Mouse (Mus musculus) hindbrain, embryonic 10.5 days (tissue): ENCODE measurements around the gene Dpagt1. TPM values are rescaled to one million over a fixed set of nuclear protein-coding genes. Genes with fewer than 3 reads are reported as not detected.

Source experiments
- DNase-seq: peaks from one replicate; pipeline ENCODE4 v3.0.0-alpha.2; 2017; ENCODE audit warnings: low spot score
- H3K27ac ChIP-seq: fragments of 300-500 bp; sonication (generic); 2 replicates; pipeline ENCODE4 v1.5.1; 2016; ENCODE audit warnings: mild to moderate bottlenecking, moderate library complexity
- H3K27me3 ChIP-seq: fragments of 300-500 bp; sonication (generic); 2 replicates; pipeline ENCODE4 v1.6.1; 2016; ENCODE audit warnings: mild to moderate bottlenecking; ENCODE audit not compliant: poor library complexity, insufficient read depth, severe bottlenecking
- H3K36me3 ChIP-seq: fragments of 300-500 bp; sonication (generic); 2 replicates; pipeline ENCODE4 v1.6.1; 2016; ENCODE audit warnings: mild to moderate bottlenecking, moderate library complexity
- H3K4me1 ChIP-seq: fragments of 300-500 bp; sonication (generic); replicated peaks from 2 replicates; pipeline ENCODE4 v1.6.1; 2016; ENCODE audit warnings: mild to moderate bottlenecking
- H3K4me3 ChIP-seq: fragments of 300-500 bp; sonication (generic); 2 replicates; pipeline ENCODE4 v1.5.1; 2016; ENCODE audit warnings: mild to moderate bottlenecking, moderate library complexity
- H3K9me3 ChIP-seq: fragments of 300-500 bp; sonication (generic); 2 replicates; pipeline ENCODE4 v1.6.1; 2016; ENCODE audit warnings: mild to moderate bottlenecking, moderate library complexity
- WGBS: fragments of 180-500 bp; shearing (Covaris S2); methylation state at CpG from one replicate; pipeline ENCODE4 v1.1.7; 2016; 5-methylcytosine and 5-hydroxymethylcytosine counted together
- polyA plus RNA-seq: library from polyadenylated mRNA; unstranded; fragments of >200 nt; fragmentation: Nextera tagmentation; extraction: Ambion mirVana; gene quantifications from 2 replicates; pipeline ENCODE4 v1.2.1, GENCODE M21; 2016

Gene Dpagt1
- polyA plus RNA-seq, 1 experiment from 2014 or later, result 46.7 TPM

GRCm38 (mm10) chr9:44379054-44379834 lies 53.4 kb downstream of the Dpagt1 start, which contains the start of gene Hyou1:
Gene Hyou1 (plus strand): TSS chr9:44379490.
- DNase-seq, result peak; percentile 100
- peak within 1 kb of the TSS; percentile 95 for H3K27ac ChIP-seq
- H3K4me3 ChIP-seq, result peak within 1 kb of the TSS; percentile 79
- no peaks in the 10 kb centered on the region for H3K27me3 ChIP-seq
- WGBS, result under 1% methylated on average over 83 of the region's 83 CpGs
- peaks cover 27% of the 10 kb centered on the region for H3K4me1 ChIP-seq
- H3K9me3 ChIP-seq, result no peaks in the 10 kb centered on the region
- H3K36me3 ChIP-seq, result peaks cover 39% of the 10 kb centered on the region

GRCm38 (mm10) chr9:44379862-44380261 lies 54.0 kb downstream of the Dpagt1 start:
- Histone ChIP-seq H3K9me3 (no peaks in the 10 kb centered on the region), H3K4me1 (peaks cover 27% of the 10 kb centered on the region), H3K36me3 (peaks cover 45% of the 10 kb centered on the region), H3K27me3 (no peaks in the 10 kb centered on the region), H3K27ac (peak overlapping the region; percentile 95), H3K4me3 (peak overlapping the region; percentile 79)
- DNase-seq, result no peak
- 10% methylated on average over 15 of the region's 15 CpGs for WGBS

Other genes with a start within 250 kb of the Dpagt1 start
- 0.14 and 0.30 TPM in 2 replicates for gene Mfrp, start 224.3 kb upstream of the Dpagt1 start, polyA plus RNA-seq
- 0.31 and 1.1 TPM in 2 replicates for gene C1qtnf5, start 218.8 kb upstream of the Dpagt1 start, polyA plus RNA-seq
- gene Gm49380, start 212.5 kb upstream of the Dpagt1 start, polyA plus RNA-seq, result 0.22 and 0.75 TPM in 2 replicates
- 75.6 and 76.9 TPM in 2 replicates for gene Rnf26, start 212.5 kb upstream of the Dpagt1 start, polyA plus RNA-seq
- 10.8 and 11.2 TPM in 2 replicates for gene Mcam, start 191.6 kb upstream of the Dpagt1 start, polyA plus RNA-seq
- gene Cbl, start 92.0 kb upstream of the Dpagt1 start, polyA plus RNA-seq, result 21.1 and 22.8 TPM in 2 replicates
- not detected in 2 replicates for gene Ccdc153, start 85.3 kb upstream of the Dpagt1 start, polyA plus RNA-seq
- gene Pdzd3, start 74.5 kb upstream of the Dpagt1 start, polyA plus RNA-seq, result 0.14 TPM in 1 of 2 replicates, not detected in the other
- 2.4 and 3.3 TPM in 2 replicates for gene Nlrx1, start 57.4 kb upstream of the Dpagt1 start, polyA plus RNA-seq
- 4.3 and 7.2 TPM in 2 replicates for gene Abcg4, start 37.4 kb upstream of the Dpagt1 start, polyA plus RNA-seq
- gene Hinfp, start 20.3 kb upstream of the Dpagt1 start, polyA plus RNA-seq, result 30.0 and 30.7 TPM in 2 replicates
- 9.8 and 17.5 TPM in 2 replicates for gene C2cd2l, start 5.7 kb upstream of the Dpagt1 start, polyA plus RNA-seq
- gene H2afx, start 8.7 kb downstream of the Dpagt1 start, polyA plus RNA-seq, result 548 and 554 TPM in 2 replicates
- 155 and 184 TPM in 2 replicates for gene Hmbs, start 18.2 kb downstream of the Dpagt1 start, polyA plus RNA-seq
- 30.9 and 34.8 TPM in 2 replicates for gene Vps11, start 35.7 kb downstream of the Dpagt1 start, polyA plus RNA-seq
- gene Hyou1, start 53.5 kb downstream of the Dpagt1 start, polyA plus RNA-seq, result 35.8 and 39.4 TPM in 2 replicates
- gene Slc37a4, start 70.8 kb downstream of the Dpagt1 start, polyA plus RNA-seq, result 20.8 and 28.9 TPM in 2 replicates
- 1,836 and 2,161 TPM in 2 replicates for gene Rps25, start 81.1 kb downstream of the Dpagt1 start, polyA plus RNA-seq
- gene Trappc4, start 81.6 kb downstream of the Dpagt1 start, polyA plus RNA-seq, result 213 and 282 TPM in 2 replicates
- 25.2 and 27.7 TPM in 2 replicates for gene Ccdc84, start 92.5 kb downstream of the Dpagt1 start, polyA plus RNA-seq
- gene Foxr1, start 115.1 kb downstream of the Dpagt1 start, polyA plus RNA-seq, result not detected in 2 replicates
- gene Upk2, start 129.0 kb downstream of the Dpagt1 start, polyA plus RNA-seq, result 0.14 TPM in 1 of 2 replicates, not detected in the other
- 4.6 and 7.3 TPM in 2 replicates for gene Bcl9l, start 156.8 kb downstream of the Dpagt1 start, polyA plus RNA-seq
- not detected in 2 replicates for gene Cxcr5, start 235.9 kb downstream of the Dpagt1 start, polyA plus RNA-seq